In the genomic region with DNA sequence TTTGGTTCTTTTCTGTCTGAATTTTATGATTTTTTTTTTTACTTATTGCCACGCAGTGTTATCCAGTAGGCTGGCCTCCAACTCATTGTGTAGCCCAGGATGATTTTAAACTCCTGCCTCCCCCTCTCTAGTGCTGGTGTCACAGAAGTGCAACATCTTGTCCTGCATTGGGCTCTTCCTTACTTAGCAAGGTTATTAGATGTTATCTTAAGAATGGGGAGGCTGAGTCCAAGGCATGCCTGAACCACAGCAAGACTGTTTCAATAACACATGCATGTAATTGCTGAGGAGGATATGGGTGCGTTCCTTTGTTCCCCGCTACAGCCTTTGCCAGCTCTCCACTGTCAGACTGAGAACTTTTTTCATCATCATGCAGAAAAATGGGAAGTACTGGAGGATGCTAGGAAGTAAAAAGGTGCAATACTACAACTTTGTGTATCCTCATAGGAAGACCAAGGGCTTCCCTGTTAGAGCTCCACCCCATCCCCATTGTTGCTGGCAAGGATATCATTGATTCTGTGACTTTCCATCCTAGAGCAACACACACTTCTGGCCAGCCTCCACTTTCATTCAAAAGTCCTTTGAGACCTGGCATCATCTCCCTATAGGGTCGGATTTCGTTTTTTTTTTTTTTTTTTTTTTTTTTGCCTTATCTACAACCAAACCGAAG, we compare ENCODE assay signal across 8 mouse cellular contexts. TPM values are rescaled to one million over a fixed set of nuclear protein-coding genes. Genes with fewer than 3 reads are reported as not detected.
DNase-seq lines count a peak whose midpoint lies in the region; ATAC-seq and TF ChIP-seq lines count a peak whose summit lies in the region.

No protein-coding gene starts in this region.

- 51% methylated on average over 6 of the region's 6 CpGs for WGBS in kidney, embryonic 14.5 days
- WGBS in hindbrain, embryonic 16.5 days, result 64% methylated on average over 6 of the region's 6 CpGs

- no peaks in the 10 kb centered on the region; the same call in 1 of the 2 replicates for H3K4me1 ChIP-seq in kidney, embryonic 14.5 days (ENCODE audit: control insufficient read depth, insufficient read depth, low read length)
- H3K4me1 ChIP-seq in hindbrain, embryonic 16.5 days (ENCODE audit: control insufficient read depth, insufficient read depth, low read depth, low read length), result peaks cover 13% of the 10 kb centered on the region

- peak overlapping the region; percentile 63; the same call in 1 of the 2 replicates for H3K9ac ChIP-seq in kidney, embryonic 14.5 days (ENCODE audit: low read depth, low read length)
- peak overlapping the region; percentile 75 for H3K9ac ChIP-seq in hindbrain, embryonic 16.5 days (ENCODE audit: low read depth, low read length)

- peak overlapping the region; percentile 49 for H3K4me3 ChIP-seq in kidney, embryonic 14.5 days (ENCODE audit: low read length)
- H3K4me3 ChIP-seq in hindbrain, embryonic 16.5 days (ENCODE audit: low read length), result peak overlapping the region; percentile 62
- H3K4me3 ChIP-seq in myocyte, result peak overlapping the region; percentile 99

- no peaks in the 10 kb centered on the region for H3K9me3 ChIP-seq in kidney, embryonic 14.5 days (ENCODE audit: control insufficient read depth, low read length)
- H3K9me3 ChIP-seq in hindbrain, embryonic 16.5 days (ENCODE audit: control insufficient read depth, low read length), result no peaks in the 10 kb centered on the region

- peaks cover 44% of the 10 kb centered on the region for H3K79me2 ChIP-seq in myocyte (ENCODE audit: control insufficient read depth, insufficient read depth)

- no peak overlapping the region for H3ac ChIP-seq in myocyte (ENCODE audit: control insufficient read depth, insufficient read length)

- peaks cover 36% of the 10 kb centered on the region for H3K36me3 ChIP-seq in kidney, embryonic 14.5 days (ENCODE audit: control insufficient read depth, insufficient read depth, low read length)
- H3K36me3 ChIP-seq in hindbrain, embryonic 16.5 days (ENCODE audit: control insufficient read depth, insufficient read depth, low read length), result peaks cover 13% of the 10 kb centered on the region
- peaks cover 34% of the 10 kb centered on the region for H3K36me3 ChIP-seq in myocyte (ENCODE audit: control insufficient read depth, insufficient read depth)

- no peak for TF ChIP-seq POLR2A in myocyte (IDR thresholded peaks at IDR 0.05; ENCODE audit: insufficient read length, low read depth)

- no peak for ATAC-seq in kidney, embryonic 14.5 days (ENCODE audit: low FRiP score, low TSS enrichment)
- no peak for ATAC-seq in hindbrain, embryonic 16.5 days

- peak overlapping the region; percentile 73 for H3K4me2 ChIP-seq in kidney, embryonic 14.5 days (replicated peaks; ENCODE audit: low read depth, low read length)
- peak overlapping the region; percentile 80 for H3K4me2 ChIP-seq in hindbrain, embryonic 16.5 days (ENCODE audit: low read length)
- peak overlapping the region; percentile 75 for H3K4me2 ChIP-seq in myocyte (ENCODE audit: low read depth)

- 0 out of 2 replicates have a peak overlapping the region, but pooled peaks have one; percentile 60 for H3K27ac ChIP-seq in kidney, embryonic 14.5 days (ENCODE audit: low read depth, low read length)
- H3K27ac ChIP-seq in hindbrain, embryonic 16.5 days (ENCODE audit: low read depth, low read length), result peak overlapping the region; percentile 87

- H3K27me3 ChIP-seq in kidney, embryonic 14.5 days (ENCODE audit: control insufficient read depth, insufficient read depth, low read length), result no peaks in the 10 kb centered on the region
- no peaks in the 10 kb centered on the region for H3K27me3 ChIP-seq in hindbrain, embryonic 16.5 days (replicated peaks; ENCODE audit: control insufficient read depth, insufficient read depth, low read length)
- no peaks in the 10 kb centered on the region for H3K27me3 ChIP-seq in myocyte (ENCODE audit: control insufficient read depth, insufficient read depth, insufficient read length)

- no peak for DNase-seq in kidney, postnatal 25 days
- peak; percentile 32 to 41 for DNase-seq in cerebellum, postnatal 14 days
- DNase-seq in frontal cortex, postnatal 10 days (ENCODE audit: low spot score in 2 of 2), result no peak
- DNase-seq in urinary bladder, postnatal 4 days (ENCODE audit: low spot score in 2 of 2), result no peak
- no peak for DNase-seq in frontal cortex, postnatal 25 days (ENCODE audit: low spot score in 2 of 2)

TF ChIP-seq in myocyte, 11 proteins besides CTCF, POLR2A, EP300 and RAD21:
- TF ChIP-seq REST (IDR thresholded peaks at IDR 0.05; ENCODE audit: insufficient read depth, insufficient read length) (no peak), MYOG (IDR thresholded peaks at IDR 0.05; ENCODE audit: control insufficient read depth in 1 of 3, insufficient read depth in 1 of 3, insufficient read length in 2 of 3, low read depth in 2 of 3) (no peak)

RNA-seq across cellular contexts. Expression of gene Atp5b, which starts 1.1 kb away (rescaled TPM):
- 2,294 and 2,764 TPM in 2 replicates for polyA plus RNA-seq in kidney, embryonic 14.5 days (2014; fragmentation: Nextera tagmentation; extraction: Ambion mirVana)
- polyA plus RNA-seq in hindbrain, embryonic 16.5 days (2015; fragmentation: Nextera tagmentation; extraction: Ambion mirVana), result 2,423 and 2,704 TPM in 2 replicates
- polyA plus RNA-seq in myocyte (2012; fragmentation: generic; extraction: Trizol), result 3,270 TPM

RNA-seq across cellular contexts. Expression of gene Baz2a, which starts 9.4 kb away (rescaled TPM):
- 17.6 and 33.7 TPM in 2 replicates for polyA plus RNA-seq in kidney, embryonic 14.5 days (2014; fragmentation: Nextera tagmentation; extraction: Ambion mirVana)
- polyA plus RNA-seq in hindbrain, embryonic 16.5 days (2015; fragmentation: Nextera tagmentation; extraction: Ambion mirVana), result 6.9 and 7.3 TPM in 2 replicates
- 12.7 TPM for polyA plus RNA-seq in myocyte (2012; fragmentation: generic; extraction: Trizol)

RNA-seq across cellular contexts. Expression of gene Ptges3, which starts 23.2 kb away (rescaled TPM):
- 566 and 622 TPM in 2 replicates for polyA plus RNA-seq in kidney, embryonic 14.5 days (2014; fragmentation: Nextera tagmentation; extraction: Ambion mirVana)
- 359 and 361 TPM in 2 replicates for polyA plus RNA-seq in hindbrain, embryonic 16.5 days (2015; fragmentation: Nextera tagmentation; extraction: Ambion mirVana)
- polyA plus RNA-seq in myocyte (2012; fragmentation: generic; extraction: Trizol), result 84.3 TPM

RNA-seq across cellular contexts. Expression of gene Naca, which starts 46.6 kb away (rescaled TPM):
- polyA plus RNA-seq in kidney, embryonic 14.5 days (2014; fragmentation: Nextera tagmentation; extraction: Ambion mirVana), result 967 and 1,287 TPM in 2 replicates
- 426 and 444 TPM in 2 replicates for polyA plus RNA-seq in hindbrain, embryonic 16.5 days (2015; fragmentation: Nextera tagmentation; extraction: Ambion mirVana)
- 870 TPM for polyA plus RNA-seq in myocyte (2012; fragmentation: generic; extraction: Trizol)

Comparison
In these comparisons a context has a peak if more than half of its experiments do, and no peak if none do; other contexts are left out.
1. H3K4me3 ChIP-seq: peak in every context shown above with its lines; median percentile 99 in myocyte; 62 in hindbrain, embryonic 16.5 days; 49 in kidney, embryonic 14.5 days.
2. DNase-seq: peak in cerebellum, postnatal 14 days (2 of 2); none in kidney, postnatal 25 days (0 of 2), frontal cortex, postnatal 10 days (0 of 2), urinary bladder, postnatal 4 days (0 of 2) and frontal cortex, postnatal 25 days (0 of 2).
3. Peak in every context shown above with its lines, with median percentiles within 50 percentile points of each other: H3K4me2 ChIP-seq.